Mouse (Mus musculus) hindbrain, embryonic 11.5 days (tissue): ENCODE measurements around the gene Fam178b. TPM values are rescaled to one million over a fixed set of nuclear protein-coding genes. Genes with fewer than 3 reads are reported as not detected.
A peak's percentile ranks its signal among the peaks of the same experiment; 100 is the strongest.

Experiments used
- ATAC-seq: fragments of 200-750 bp; cut with Nextera tagmentation; 2 replicates; pipeline ENCODE4 v1.8.0; 2017; ENCODE audit warnings: mild to moderate bottlenecking, moderate TSS enrichment, moderate library complexity; ENCODE audit not compliant: low FRiP score
- DNase-seq: peaks from one replicate; pipeline ENCODE4 v3.0.0-alpha.2; 2015; ENCODE audit warnings: low spot score
- H3K27ac ChIP-seq: fragments of 300-500 bp; sonication (generic); 2 replicates; pipeline ENCODE4 v1.5.1; 2014; ENCODE audit warnings: mild to moderate bottlenecking, low read depth, low read length
- H3K27me3 ChIP-seq: fragments of 300-500 bp; sonication (generic); 2 replicates; pipeline ENCODE4 v1.6.1; 2014; ENCODE audit warnings: mild to moderate bottlenecking, low read length, moderate library complexity, mixed read lengths; ENCODE audit not compliant: control insufficient read depth, insufficient read depth
- H3K36me3 ChIP-seq: fragments of 300-500 bp; sonication (generic); 2 replicates; pipeline ENCODE4 v1.6.1; 2014; ENCODE audit warnings: mild to moderate bottlenecking, low read length, moderate library complexity, mixed read lengths; ENCODE audit not compliant: control insufficient read depth, insufficient read depth
- H3K4me1 ChIP-seq: fragments of 300-500 bp; sonication (generic); replicated peaks from 2 replicates; pipeline ENCODE4 v1.6.1; 2014; ENCODE audit warnings: low read length, mixed read lengths; ENCODE audit not compliant: control insufficient read depth, insufficient read depth
- H3K4me2 ChIP-seq: fragments of 300-500 bp; sonication (generic); replicated peaks from 2 replicates; pipeline ENCODE4 v1.6.1; 2014; ENCODE audit warnings: mild to moderate bottlenecking, low read depth, low read length
- H3K4me3 ChIP-seq: fragments of 300-500 bp; sonication (generic); 2 replicates; pipeline ENCODE4 v1.5.1; 2014; ENCODE audit warnings: low read depth, low read length
- H3K9ac ChIP-seq: fragments of 300-500 bp; sonication (generic); 2 replicates; pipeline ENCODE4 v1.6.1; 2014; ENCODE audit warnings: low read depth, low read length
- H3K9me3 ChIP-seq: fragments of 300-500 bp; sonication (generic); 2 replicates; pipeline ENCODE4 v1.6.1; 2016; ENCODE audit warnings: low read length; ENCODE audit not compliant: control insufficient read depth
- WGBS: fragments of 180-500 bp; shearing (Covaris S2); extraction: QIAGEN DNeasy Blood & Tissue Kit; methylation state at CpG from one replicate; pipeline ENCODE4 v1.1.7; 2014; 5-methylcytosine and 5-hydroxymethylcytosine counted together
- polyA plus RNA-seq: library from polyadenylated mRNA; unstranded; fragments of >200 nt; fragmentation: Nextera tagmentation; extraction: Ambion mirVana; gene quantifications from 2 replicates; pipeline ENCODE4 v1.2.1, GENCODE M21; 2014

Gene Fam178b
- polyA plus RNA-seq, 1 experiment from 2014 or later, result 0.52 TPM

DNA sequence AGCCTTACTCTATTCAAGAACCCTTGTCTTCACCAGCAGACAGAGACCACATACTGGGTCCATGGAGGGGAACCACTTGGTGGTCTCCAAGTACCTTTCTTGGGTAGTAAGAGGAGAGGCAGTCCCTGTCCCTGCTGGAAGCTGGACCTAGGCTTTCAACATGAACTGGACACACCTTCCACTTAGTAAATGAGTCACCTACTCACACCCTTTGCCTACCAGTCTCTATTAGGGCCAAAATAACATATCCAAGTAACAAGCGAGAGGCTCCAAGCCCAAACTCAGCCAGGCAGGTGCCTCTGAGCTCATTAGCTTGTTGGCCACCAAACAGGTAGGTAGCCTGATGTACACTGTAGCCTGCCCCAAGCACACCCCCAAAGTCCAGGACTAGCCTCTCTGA, 25.6 kb upstream of the Fam178b start:
- Histone ChIP-seq H3K9me3 (no peaks in the 10 kb centered on the region), H3K27ac (no peak overlapping the region; the same call in 1 of the 2 replicates), H3K4me2 (peak overlapping the region; percentile 77), H3K36me3 (peaks cover 5% of the 10 kb centered on the region; the same call in 1 of the 2 replicates), H3K4me3 (peak overlapping the region; percentile 92), H3K9ac (peak overlapping the region; percentile 94), H3K4me1 (peaks cover 5% of the 10 kb centered on the region; the same call in 1 of the 2 replicates), H3K27me3 (no peaks in the 10 kb centered on the region)
- no peak for ATAC-seq
- WGBS, result 100% methylated on average over 1 of the region's 1 CpGs
- no peak for DNase-seq

DNA sequence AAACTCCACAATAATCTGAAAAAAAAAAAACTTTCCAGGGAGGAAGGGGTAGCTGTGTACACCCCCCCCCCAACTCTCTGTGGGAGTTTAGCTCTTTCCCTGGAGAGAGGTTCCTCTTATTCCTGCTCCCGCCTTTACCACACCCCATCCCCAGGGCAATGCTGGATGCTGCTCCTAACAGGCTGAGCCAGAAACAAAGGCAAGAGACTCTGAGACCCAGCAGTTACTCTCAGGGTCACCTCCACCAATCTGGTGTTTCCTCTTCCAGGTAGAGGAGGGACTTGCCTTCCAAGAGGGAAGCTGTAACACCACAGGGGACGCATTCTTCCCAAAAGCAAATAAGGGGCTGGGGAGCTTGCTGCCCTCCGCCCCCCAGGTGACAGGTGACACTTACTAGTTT, 24.8 kb upstream of the Fam178b start:
- Histone ChIP-seq H3K9ac (0 out of 2 replicates have a peak overlapping the region, but pooled peaks have one; percentile 7), H3K27me3 (no peaks in the 10 kb centered on the region), H3K27ac (no peak overlapping the region), H3K4me1 (peaks cover 5% of the 10 kb centered on the region; the same call in 1 of the 2 replicates), H3K36me3 (peaks cover 5% of the 10 kb centered on the region; the same call in 1 of the 2 replicates), H3K9me3 (no peaks in the 10 kb centered on the region), H3K4me2 (no peak overlapping the region), H3K4me3 (no peak overlapping the region)
- no peak for ATAC-seq
- DNase-seq, result no peak
- 86% methylated on average over 3 of the region's 3 CpGs for WGBS

DNA sequence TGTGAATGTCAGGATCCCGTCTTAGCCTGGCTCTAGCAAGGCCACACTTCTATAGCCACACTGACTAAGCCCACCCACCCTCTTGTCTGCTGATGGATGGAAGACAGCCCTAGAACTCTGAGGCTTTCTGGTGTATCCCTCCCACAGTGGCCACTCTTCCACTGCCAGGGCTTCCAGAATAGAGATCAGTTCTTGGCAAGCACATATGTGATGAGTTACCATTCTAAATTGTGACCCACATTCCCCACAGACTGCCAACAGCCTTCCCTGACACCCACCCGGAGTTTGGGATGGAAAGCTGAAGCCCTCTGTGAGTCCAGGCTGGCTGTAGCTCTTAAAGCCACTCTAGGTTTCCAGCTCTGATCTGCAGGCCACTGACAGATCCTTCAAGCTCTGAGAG, 24.2 kb upstream of the Fam178b start:
- Histone ChIP-seq H3K4me2 (no peak overlapping the region), H3K27me3 (no peaks in the 10 kb centered on the region), H3K4me3 (no peak overlapping the region), H3K9ac (no peak overlapping the region), H3K9me3 (no peaks in the 10 kb centered on the region), H3K4me1 (peaks cover 5% of the 10 kb centered on the region; the same call in 1 of the 2 replicates), H3K27ac (no peak overlapping the region), H3K36me3 (peaks cover 8% of the 10 kb centered on the region; the same call in 1 of the 2 replicates)
- no peak for ATAC-seq
- DNase-seq, result no peak
- WGBS, result 80% methylated on average over 2 of the region's 2 CpGs

DNA sequence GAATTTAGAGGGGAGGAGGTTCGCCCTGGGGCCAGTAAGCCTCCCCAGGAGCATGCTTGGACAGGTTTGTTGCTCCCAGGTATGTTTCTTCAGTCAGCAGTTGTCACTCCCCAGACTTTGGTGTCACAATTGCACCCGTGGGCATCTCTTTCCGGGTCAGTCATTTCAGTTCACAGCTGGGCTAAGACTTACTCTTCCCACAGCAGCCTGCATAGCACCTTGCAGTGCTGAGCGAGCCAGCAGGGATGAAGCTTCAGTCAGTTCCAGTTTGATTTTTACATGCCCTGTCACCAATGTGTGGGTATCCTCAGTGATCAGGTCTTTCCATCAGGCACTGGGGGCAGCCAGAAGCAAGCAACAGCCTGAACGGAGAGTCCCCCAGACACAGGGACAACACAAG, 14.0 kb upstream of the Fam178b start:
- WGBS, result 74% methylated on average over 5 of the region's 5 CpGs
- H3K4me3 ChIP-seq, result no peak overlapping the region

DNA sequence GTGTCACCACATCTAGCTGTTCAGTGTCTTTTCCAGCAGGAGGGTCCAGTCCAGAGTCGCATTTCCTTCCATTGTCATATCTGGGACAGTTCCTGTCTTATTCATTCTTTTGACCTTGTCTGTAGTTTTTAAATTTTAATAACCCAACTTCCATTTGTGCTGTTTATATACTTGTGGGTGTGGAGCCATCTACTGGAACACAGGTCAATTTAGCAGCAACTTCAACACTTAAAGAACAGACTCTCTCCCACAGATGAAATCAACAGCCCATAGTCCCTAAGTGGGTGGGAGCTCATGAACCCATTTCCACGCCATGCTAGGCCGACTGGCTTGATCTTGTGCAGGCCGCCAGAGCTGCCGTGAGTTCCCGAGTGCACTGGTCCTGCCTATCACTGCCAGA, 13.4 kb upstream of the Fam178b start:
- Histone ChIP-seq H3K4me2 (no peak overlapping the region), H3K9me3 (no peaks in the 10 kb centered on the region), H3K9ac (no peak overlapping the region), H3K4me3 (no peak overlapping the region), H3K4me1 (peaks cover 4% of the 10 kb centered on the region; the same call in 1 of the 2 replicates), H3K27me3 (no peaks in the 10 kb centered on the region), H3K27ac (no peak overlapping the region), H3K36me3 (peaks cover 9% of the 10 kb centered on the region; the same call in 1 of the 2 replicates)
- no peak for ATAC-seq
- 82% methylated on average over 6 of the region's 6 CpGs for WGBS
- DNase-seq, result no peak

More for the DNA sequence above, 14.0 kb upstream of the Fam178b start:
- DNase-seq (no peak), ATAC-seq (no peak)
- no peaks in the 10 kb centered on the region for H3K27me3 ChIP-seq
- H3K9me3 ChIP-seq, result no peaks in the 10 kb centered on the region
- peaks cover 4% of the 10 kb centered on the region; the same call in 1 of the 2 replicates for H3K4me1 ChIP-seq
- H3K9ac ChIP-seq, result no peak overlapping the region
- no peak overlapping the region for H3K27ac ChIP-seq
- H3K4me2 ChIP-seq, result no peak overlapping the region
- peaks cover 9% of the 10 kb centered on the region; the same call in 1 of the 2 replicates for H3K36me3 ChIP-seq

DNA sequence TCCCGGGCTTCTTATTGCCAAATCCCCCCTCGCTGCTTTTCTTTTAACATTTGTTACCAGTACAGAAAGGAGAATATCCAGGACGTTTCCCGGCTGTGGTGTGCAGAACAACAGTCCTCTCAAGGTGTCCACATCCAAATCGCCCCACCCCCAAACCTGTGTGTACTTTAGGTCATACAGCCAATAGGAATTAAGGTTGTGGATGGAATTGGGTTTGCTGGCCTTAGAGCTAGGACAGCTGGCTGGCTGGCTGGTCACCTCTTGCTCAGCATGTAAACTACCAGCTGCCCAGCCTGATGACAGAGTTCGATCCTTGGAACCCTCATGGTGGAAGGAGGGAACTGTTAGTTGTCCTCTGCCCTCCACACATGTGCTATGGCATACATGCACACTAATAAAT, 11.9 kb upstream of the Fam178b start:
- peaks cover 6% of the 10 kb centered on the region; the same call in 1 of the 2 replicates for H3K4me1 ChIP-seq
- WGBS, result 89% methylated on average over 6 of the region's 6 CpGs
- no peaks in the 10 kb centered on the region for H3K36me3 ChIP-seq
- no peaks in the 10 kb centered on the region for H3K27me3 ChIP-seq
- no peak overlapping the region for H3K9ac ChIP-seq
- ATAC-seq (no peak), DNase-seq (no peak)
- no peaks in the 10 kb centered on the region for H3K9me3 ChIP-seq
- no peak overlapping the region for H3K27ac ChIP-seq
- no peak overlapping the region for H3K4me3 ChIP-seq
- no peak overlapping the region for H3K4me2 ChIP-seq

DNA sequence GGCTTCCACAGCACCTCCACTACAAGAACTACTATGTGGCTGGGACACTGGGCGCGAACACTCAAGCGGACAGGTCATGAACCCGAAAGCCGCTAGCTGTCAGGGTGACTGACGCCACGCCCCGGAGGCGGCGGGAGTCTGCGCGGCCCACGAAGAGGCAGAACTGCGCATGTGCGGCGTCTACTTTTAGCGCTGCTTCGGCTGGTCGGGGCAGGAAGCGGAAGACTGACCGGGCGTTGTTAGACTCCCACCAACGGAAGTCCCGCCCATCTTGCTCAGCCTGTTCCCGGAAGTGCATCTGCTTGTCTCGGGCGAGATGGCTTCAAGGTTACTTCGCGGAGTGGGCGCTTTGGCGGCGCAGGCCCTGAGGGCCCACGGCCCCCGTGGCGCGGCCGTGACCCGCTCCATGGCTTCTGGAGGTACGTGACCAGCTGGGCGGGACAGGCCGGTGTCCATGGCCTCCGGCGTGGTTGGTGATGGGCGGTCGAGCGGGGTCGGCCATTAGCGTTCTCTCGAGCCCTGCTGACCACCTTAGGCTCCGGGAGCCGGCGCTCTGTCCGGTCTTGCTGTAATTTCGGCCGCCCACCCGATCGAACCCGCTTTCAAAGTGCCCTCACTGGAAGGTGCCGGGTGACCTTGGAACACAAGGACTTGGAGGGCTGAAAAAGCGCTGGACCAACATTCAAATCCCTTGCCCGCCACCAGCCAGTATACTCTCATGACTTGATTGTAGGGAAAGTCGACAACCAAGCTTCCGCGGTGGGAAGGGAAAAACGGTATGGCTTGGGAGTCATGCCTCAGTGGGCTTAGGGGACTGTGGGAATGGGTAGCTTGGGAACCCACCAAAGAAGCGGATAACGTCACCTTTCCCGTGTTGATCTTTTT, 8.5 kb upstream of the Fam178b start, which contains the start of gene Cox5b:
TSS of gene Cox5b (plus strand) at position 179 of the 885 bp plus-strand sequence.
- DNase-seq, result peak; percentile 99
- no peak within 1 kb of the TSS for H3K27ac ChIP-seq
- H3K27me3 ChIP-seq, result no peaks in the 10 kb centered on the region
- H3K36me3 ChIP-seq, result no peaks in the 10 kb centered on the region
- H3K9ac ChIP-seq, result peak within 1 kb of the TSS; percentile 80
- peaks cover 6% of the 10 kb centered on the region; the same call in 1 of the 2 replicates for H3K4me1 ChIP-seq
- ATAC-seq, result peak; percentile 96
- H3K4me2 ChIP-seq, result peak within 1 kb of the TSS; percentile 85
- H3K4me3 ChIP-seq, result peak within 1 kb of the TSS; percentile 85
- 1% methylated on average over 64 of the region's 68 CpGs for WGBS
- no peaks in the 10 kb centered on the region for H3K9me3 ChIP-seq

DNA sequence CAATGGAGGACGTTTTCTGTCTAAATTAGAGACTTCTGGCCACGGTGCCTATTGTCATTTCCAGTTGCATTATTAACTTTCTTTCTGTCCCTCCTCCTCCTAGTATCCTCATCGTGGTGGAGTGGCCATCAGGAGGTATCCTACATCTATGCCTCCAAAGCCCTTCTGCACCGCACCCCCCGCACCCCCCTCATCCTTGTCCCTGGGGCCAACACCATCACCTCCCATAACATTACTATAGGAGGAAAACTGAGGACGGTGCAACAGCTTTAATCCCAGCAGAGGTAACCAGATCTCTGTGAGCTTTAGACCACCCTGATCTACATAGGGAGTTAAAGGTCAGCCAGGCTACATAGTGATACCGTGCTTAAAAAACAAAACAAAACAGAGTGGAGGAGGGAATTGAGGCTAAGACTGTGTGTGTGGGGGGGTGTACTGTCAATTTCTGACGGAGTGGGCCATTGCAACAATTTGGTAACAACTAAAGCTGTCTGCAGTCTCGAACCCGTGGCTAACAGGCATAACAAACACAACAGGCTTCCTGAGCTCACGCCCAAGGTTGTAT, 7.8 kb upstream of the Fam178b start:
- 61% methylated on average over 11 of the region's 11 CpGs for WGBS

More for the DNA sequence above, 7.8 kb upstream of the Fam178b start:
- Histone ChIP-seq H3K9me3 (no peaks in the 10 kb centered on the region), H3K36me3 (no peaks in the 10 kb centered on the region), H3K4me1 (peaks cover 6% of the 10 kb centered on the region; the same call in 1 of the 2 replicates), H3K27ac (no peak overlapping the region), H3K27me3 (no peaks in the 10 kb centered on the region), H3K4me3 (peak overlapping the region; percentile 85), H3K4me2 (peak overlapping the region; percentile 39), H3K9ac (peak overlapping the region; percentile 44; the same call in 1 of the 2 replicates)
- ATAC-seq, result no peak; the same call in 1 of the 2 replicates
- no peak for DNase-seq
